Mouse (Mus musculus) heart, embryonic 11.5 days (tissue): ENCODE data around the gene Ftsj1. TPM values are rescaled to one million over a fixed set of nuclear protein-coding genes. Genes with fewer than 3 reads are reported as not detected.

ENCODE experiments used
- ATAC-seq: fragments of 200-750 bp; cut with Nextera tagmentation; replicated peaks from 2 replicates; pipeline ENCODE4 v1.8.0; 2017; ENCODE audit warnings: moderate library complexity; ENCODE audit not compliant: insufficient number of reproducible peaks, low FRiP score, low TSS enrichment
- H3K27ac ChIP-seq: fragments of 300-500 bp; sonication (generic); 2 replicates; pipeline ENCODE4 v1.5.1; 2014; ENCODE audit warnings: mild to moderate bottlenecking, low read depth, low read length
- H3K27me3 ChIP-seq: fragments of 300-500 bp; sonication (generic); 2 replicates; pipeline ENCODE4 v1.6.1; 2014; ENCODE audit warnings: mild to moderate bottlenecking, low read length, mixed read lengths; ENCODE audit not compliant: control insufficient read depth, insufficient read depth
- H3K36me3 ChIP-seq: fragments of 300-500 bp; sonication (generic); 2 replicates; pipeline ENCODE4 v1.6.1; 2014; ENCODE audit warnings: mild to moderate bottlenecking, low read length, moderate library complexity, mixed read lengths; ENCODE audit not compliant: control insufficient read depth, insufficient read depth
- H3K4me1 ChIP-seq: fragments of 300-500 bp; sonication (generic); 2 replicates; pipeline ENCODE4 v1.6.1; 2014; ENCODE audit warnings: low read length; ENCODE audit not compliant: control insufficient read depth, insufficient read depth
- H3K4me2 ChIP-seq: fragments of 300-500 bp; sonication (generic); 2 replicates; pipeline ENCODE4 v1.6.1; 2014; ENCODE audit warnings: mild to moderate bottlenecking, moderate library complexity
- H3K4me3 ChIP-seq: fragments of 300-500 bp; sonication (generic); 2 replicates; pipeline ENCODE4 v1.5.1; 2014; ENCODE audit warnings: low read depth, low read length
- H3K9ac ChIP-seq: fragments of 300-500 bp; sonication (generic); 2 replicates; pipeline ENCODE4 v1.6.1; 2014; ENCODE audit warnings: mild to moderate bottlenecking, low read depth, low read length, moderate library complexity
- H3K9me3 ChIP-seq: fragments of 300-500 bp; sonication (generic); replicated peaks from 2 replicates; pipeline ENCODE4 v1.6.1; 2016; ENCODE audit warnings: low read length; ENCODE audit not compliant: control insufficient read depth
- WGBS: fragments of 180-500 bp; shearing (Covaris S2); extraction: QIAGEN DNeasy Blood & Tissue Kit; methylation state at CpG from one replicate; pipeline ENCODE4 v1.1.7; 2014; ENCODE audit not compliant: insufficient replicate concordance; 5-methylcytosine and 5-hydroxymethylcytosine counted together
- polyA plus RNA-seq: library from polyadenylated mRNA; unstranded; fragments of >200 nt; fragmentation: Nextera tagmentation; extraction: Ambion mirVana; gene quantifications from 2 replicates; pipeline ENCODE4 v1.2.1, GENCODE M21; 2014

The Ftsj1 gene
- polyA plus RNA-seq, 1 experiment from 2014 or later, result 25.1 TPM

- WGBS, result 28% methylated on average over 4 of the region's 6 CpGs
- Histone ChIP-seq H3K36me3 (no peaks in the 10 kb centered on the region), H3K4me1 (no peaks in the 10 kb centered on the region), H3K9ac (no peak overlapping the region), H3K9me3 (no peaks in the 10 kb centered on the region), H3K4me2 (no peak overlapping the region), H3K27me3 (no peaks in the 10 kb centered on the region), H3K27ac (no peak overlapping the region), H3K4me3 (no peak overlapping the region)
- no peak for ATAC-seq
Measured at GRCm38 (mm10) chrX:8255807-8256206, 3.6 kb upstream of the Ftsj1 start.

- H3K9ac ChIP-seq, result no peak overlapping the region
- H3K4me2 ChIP-seq, result no peak overlapping the region
- H3K4me3 ChIP-seq, result no peak overlapping the region
- WGBS, result 83% methylated on average over 2 of the region's 2 CpGs
- no peak for ATAC-seq
- H3K36me3 ChIP-seq, result no peaks in the 10 kb centered on the region
- H3K27ac ChIP-seq, result no peak overlapping the region
- H3K4me1 ChIP-seq, result no peaks in the 10 kb centered on the region
- H3K27me3 ChIP-seq, result no peaks in the 10 kb centered on the region
- no peaks in the 10 kb centered on the region for H3K9me3 ChIP-seq
Measured at GRCm38 (mm10) chrX:8253711-8254110, 1.5 kb upstream of the Ftsj1 start.

GRCm38 (mm10) chrX:8251789-8252333 is 345 bp downstream of the Ftsj1 start:
- Histone ChIP-seq H3K4me2 (peak overlapping the region; percentile 70), H3K4me1 (no peaks in the 10 kb centered on the region), H3K27me3 (no peaks in the 10 kb centered on the region), H3K4me3 (peak overlapping the region; percentile 56), H3K27ac (no peak overlapping the region), H3K36me3 (no peaks in the 10 kb centered on the region), H3K9ac (peak overlapping the region; percentile 69), H3K9me3 (no peaks in the 10 kb centered on the region)
- ATAC-seq, result 0 out of 2 replicates have a peak, but pooled peaks have one; percentile 5
- 14% methylated on average over 18 of the region's 18 CpGs for WGBS

GRCm38 (mm10) chrX:8248542-8249120 is 3.6 kb downstream of the Ftsj1 start:
- WGBS, result 72% methylated on average over 8 of the region's 8 CpGs

GRCm38 (mm10) chrX:8247680-8248079 is 4.5 kb downstream of the Ftsj1 start:
- ATAC-seq, result no peak
- Histone ChIP-seq H3K27ac (no peak overlapping the region), H3K9me3 (no peaks in the 10 kb centered on the region), H3K36me3 (no peaks in the 10 kb centered on the region), H3K4me3 (no peak overlapping the region), H3K27me3 (no peaks in the 10 kb centered on the region), H3K4me1 (no peaks in the 10 kb centered on the region), H3K9ac (no peak overlapping the region), H3K4me2 (no peak overlapping the region)
- 72% methylated on average over 2 of the region's 2 CpGs for whole genome bisulfite sequencing

More at GRCm38 (mm10) chrX:8248542-8249120, 3.6 kb downstream of the Ftsj1 start:
- Histone ChIP-seq H3K4me3 (no peak overlapping the region), H3K9ac (no peak overlapping the region), H3K4me2 (no peak overlapping the region), H3K9me3 (no peaks in the 10 kb centered on the region), H3K4me1 (no peaks in the 10 kb centered on the region), H3K27me3 (no peaks in the 10 kb centered on the region), H3K36me3 (no peaks in the 10 kb centered on the region), H3K27ac (no peak overlapping the region)
- ATAC-seq, result no peak

GRCm38 (mm10) chrX:8238804-8239395 is 13.3 kb downstream of the Ftsj1 start:
- 69% methylated on average over 13 of the region's 13 CpGs for WGBS
- no peak overlapping the region for H3K27ac ChIP-seq
- no peak for ATAC-seq
- H3K9me3 ChIP-seq, result no peaks in the 10 kb centered on the region
- no peaks in the 10 kb centered on the region for H3K36me3 ChIP-seq
- H3K27me3 ChIP-seq, result no peaks in the 10 kb centered on the region
- no peak overlapping the region for H3K9ac ChIP-seq
- no peaks in the 10 kb centered on the region for H3K4me1 ChIP-seq
- no peak overlapping the region for H3K4me2 ChIP-seq
- H3K4me3 ChIP-seq, result no peak overlapping the region

GRCm38 (mm10) chrX:8236704-8237103 is 15.5 kb downstream of the Ftsj1 start:
- Histone ChIP-seq H3K4me1 (no peaks in the 10 kb centered on the region), H3K27ac (no peak overlapping the region), H3K9me3 (no peaks in the 10 kb centered on the region), H3K27me3 (no peaks in the 10 kb centered on the region), H3K4me3 (no peak overlapping the region), H3K4me2 (no peak overlapping the region), H3K9ac (no peak overlapping the region), H3K36me3 (no peaks in the 10 kb centered on the region)
- 87% methylated on average over 2 of the region's 2 CpGs for WGBS
- no peak for ATAC-seq

GRCm38 (mm10) chrX:8233602-8234001 is 18.6 kb downstream of the Ftsj1 start:
- Histone ChIP-seq H3K4me3 (no peak overlapping the region), H3K9me3 (no peaks in the 10 kb centered on the region), H3K36me3 (no peaks in the 10 kb centered on the region), H3K27me3 (no peaks in the 10 kb centered on the region), H3K9ac (no peak overlapping the region), H3K4me2 (no peak overlapping the region), H3K4me1 (no peaks in the 10 kb centered on the region), H3K27ac (no peak overlapping the region)
- WGBS, result 67% methylated on average over 3 of the region's 3 CpGs
- ATAC-seq, result no peak

GRCm38 (mm10) chrX:8230272-8230671 is 21.9 kb downstream of the Ftsj1 start:
- H3K9me3 ChIP-seq, result no peaks in the 10 kb centered on the region
- no peaks in the 10 kb centered on the region for H3K36me3 ChIP-seq
- H3K9ac ChIP-seq, result no peak overlapping the region
- H3K4me2 ChIP-seq, result no peak overlapping the region
- ATAC-seq, result no peak
- no peak overlapping the region for H3K27ac ChIP-seq
- no peaks in the 10 kb centered on the region for H3K4me1 ChIP-seq
- WGBS, result 79% methylated on average over 4 of the region's 4 CpGs
- no peaks in the 10 kb centered on the region for H3K27me3 ChIP-seq
- no peak overlapping the region for H3K4me3 ChIP-seq
